Mouse (Mus musculus) neural tube, embryonic 14.5 days (tissue): Measurements from ENCODE around the gene Ptrh2. TPM values are rescaled to one million over a fixed set of nuclear protein-coding genes. Genes with fewer than 3 reads are reported as not detected.

Experiments
- ATAC-seq: fragments of 200-750 bp; cut with Nextera tagmentation; 2 replicates; pipeline ENCODE4 v1.8.0; 2017; ENCODE audit warnings: low read depth, mild to moderate bottlenecking, moderate TSS enrichment, moderate library complexity
- H3K27ac ChIP-seq: fragments of 300-500 bp; sonication (generic); 2 replicates; pipeline ENCODE4 v1.5.1; 2014; ENCODE audit warnings: low read depth, mild to moderate bottlenecking, control low read depth, low read length, moderate library complexity, mixed read lengths
- H3K27me3 ChIP-seq: fragments of 300-500 bp; sonication (generic); 2 replicates; pipeline ENCODE4 v1.6.1; 2014; ENCODE audit warnings: low read length; ENCODE audit not compliant: control insufficient read depth, insufficient read depth
- H3K36me3 ChIP-seq: fragments of 300-500 bp; sonication (generic); 2 replicates; pipeline ENCODE4 v1.6.1; 2014; ENCODE audit warnings: low read length, mixed read lengths; ENCODE audit not compliant: control insufficient read depth, insufficient read depth
- H3K4me1 ChIP-seq: fragments of 300-500 bp; sonication (generic); 2 replicates; pipeline ENCODE4 v1.6.1; 2014; ENCODE audit warnings: low read length; ENCODE audit not compliant: control insufficient read depth, insufficient read depth
- H3K4me2 ChIP-seq: fragments of 300-500 bp; sonication (generic); 2 replicates; pipeline ENCODE4 v1.6.1; 2014; ENCODE audit warnings: mild to moderate bottlenecking, low read depth, low read length, control low read depth
- H3K4me3 ChIP-seq: fragments of 300-500 bp; sonication (generic); 2 replicates; pipeline ENCODE4 v1.5.1; 2014; ENCODE audit warnings: low read depth, low read length, control low read depth, mixed read lengths
- H3K9ac ChIP-seq: fragments of 300-500 bp; sonication (generic); replicated peaks from 2 replicates; pipeline ENCODE4 v1.6.1; 2014; ENCODE audit warnings: low read depth, mild to moderate bottlenecking, control low read depth, low read length, mixed read lengths
- H3K9me3 ChIP-seq: fragments of 300-500 bp; sonication (generic); 2 replicates; pipeline ENCODE4 v1.6.1; 2016; ENCODE audit warnings: low read length; ENCODE audit not compliant: control insufficient read depth
- WGBS: fragments of 180-500 bp; shearing (Covaris S2); extraction: QIAGEN DNeasy Blood & Tissue Kit; methylation state at CpG from one replicate; pipeline ENCODE4 v1.1.7; 2014; 5-methylcytosine and 5-hydroxymethylcytosine counted together
- polyA plus RNA-seq: library from polyadenylated mRNA; unstranded; fragments of >200 nt; fragmentation: Nextera tagmentation; extraction: Ambion mirVana; gene quantifications from 2 replicates; pipeline ENCODE4 v1.2.1, GENCODE M21; 2014

The Ptrh2 gene
- polyA plus RNA-seq, 1 experiment from 2014 or later = 33.9 TPM

DNA sequence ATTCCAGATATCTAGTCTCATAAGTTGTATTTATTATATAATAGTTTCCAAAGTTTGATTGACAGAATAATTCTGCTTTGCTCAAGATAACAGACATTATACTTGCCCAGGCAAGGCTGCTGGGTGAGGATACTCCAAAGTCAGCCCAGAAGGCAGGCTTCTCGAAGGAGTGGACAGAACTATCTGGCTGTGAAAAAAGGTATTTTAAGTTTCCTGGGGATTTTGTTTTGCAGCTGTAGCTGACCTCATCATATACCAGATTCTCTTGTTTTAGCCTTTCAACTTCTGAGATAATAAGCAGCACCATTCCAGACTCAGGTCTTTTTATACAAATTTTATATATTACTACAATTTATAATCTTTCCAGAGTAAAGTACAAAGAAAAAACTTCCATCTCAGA lies 34.2 kb upstream of the Ptrh2 start:
- no peaks in the 10 kb centered on the region for H3K36me3 ChIP-seq
- 92% methylated on average over 1 of the region's 1 CpGs for WGBS
- H3K27me3 ChIP-seq = no peaks in the 10 kb centered on the region
- ATAC-seq = no peak
- no peak overlapping the region for H3K9ac ChIP-seq
- no peaks in the 10 kb centered on the region for H3K9me3 ChIP-seq
- H3K4me1 ChIP-seq = no peaks in the 10 kb centered on the region
- no peak overlapping the region for H3K4me2 ChIP-seq
- no peak overlapping the region for H3K4me3 ChIP-seq
- no peak overlapping the region for H3K27ac ChIP-seq

- no peaks in the 10 kb centered on the region for H3K27me3 ChIP-seq
- H3K4me1 ChIP-seq = no peaks in the 10 kb centered on the region
- no peaks in the 10 kb centered on the region for H3K36me3 ChIP-seq
- no peak overlapping the region for H3K27ac ChIP-seq
- no peaks in the 10 kb centered on the region for H3K9me3 ChIP-seq
- 68% methylated on average over 6 of the region's 6 CpGs for WGBS
- no peak for ATAC-seq
- H3K9ac ChIP-seq = no peak overlapping the region
- H3K4me2 ChIP-seq = no peak overlapping the region
- no peak overlapping the region for H3K4me3 ChIP-seq
These were observed 33.1 kb upstream of the Ptrh2 start for GRCm38 (mm10) chr11:86650676-86651075.

DNA sequence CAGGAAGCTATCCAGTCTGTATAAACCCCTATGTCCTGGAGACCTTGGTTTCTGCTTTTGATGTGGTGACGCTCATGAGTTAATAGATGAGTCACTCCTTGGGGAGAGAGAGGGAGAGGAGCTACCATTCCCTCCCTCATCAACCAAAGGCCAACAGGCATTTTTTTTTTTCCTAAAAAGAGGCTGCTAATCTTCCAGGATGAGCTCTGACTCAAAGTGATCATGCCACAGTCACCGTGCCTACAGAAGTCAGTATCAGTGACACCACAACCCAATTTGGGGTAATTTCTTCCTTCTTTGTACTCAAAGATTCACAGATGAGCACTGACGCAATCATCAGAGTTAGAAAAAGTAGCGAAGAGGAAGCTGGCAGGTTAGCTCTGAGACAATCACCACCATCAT lies 31.2 kb upstream of the Ptrh2 start:
- no peaks in the 10 kb centered on the region for H3K4me1 ChIP-seq
- ATAC-seq = no peak
- no peak overlapping the region for H3K9ac ChIP-seq
- H3K27ac ChIP-seq = no peak overlapping the region
- no peak overlapping the region for H3K4me2 ChIP-seq
- no peaks in the 10 kb centered on the region for H3K36me3 ChIP-seq
- no peak overlapping the region for H3K4me3 ChIP-seq
- 88% methylated on average over 4 of the region's 4 CpGs for WGBS
- no peaks in the 10 kb centered on the region for H3K9me3 ChIP-seq
- H3K27me3 ChIP-seq = no peaks in the 10 kb centered on the region

DNA sequence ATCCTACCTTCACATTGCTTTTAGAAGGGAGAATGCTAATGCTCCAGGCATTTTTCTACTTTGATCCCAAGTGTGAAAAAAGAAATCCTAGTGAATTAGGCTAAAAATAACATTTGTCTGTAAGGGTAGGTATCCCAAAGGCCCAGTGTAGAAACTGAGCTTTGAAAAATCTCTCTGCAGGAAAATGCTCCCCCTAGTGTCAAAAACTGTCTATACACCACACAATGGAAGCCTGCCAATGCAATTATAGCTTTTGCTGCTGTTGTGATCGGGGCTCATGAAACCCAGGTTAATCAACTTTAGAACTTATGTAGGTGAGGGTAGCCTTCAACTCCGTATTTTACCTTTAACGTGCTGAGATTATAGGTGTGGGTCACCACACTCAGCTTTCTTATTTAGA lies 30.3 kb upstream of the Ptrh2 start:
- 40% methylated on average over 3 of the region's 3 CpGs for WGBS
- Histone ChIP-seq H3K27me3 (no peaks in the 10 kb centered on the region), H3K27ac (no peak overlapping the region), H3K9ac (no peak overlapping the region), H3K4me1 (no peaks in the 10 kb centered on the region), H3K36me3 (no peaks in the 10 kb centered on the region), H3K4me3 (no peak overlapping the region), H3K9me3 (no peaks in the 10 kb centered on the region), H3K4me2 (no peak overlapping the region)
- no peak for ATAC-seq

DNA sequence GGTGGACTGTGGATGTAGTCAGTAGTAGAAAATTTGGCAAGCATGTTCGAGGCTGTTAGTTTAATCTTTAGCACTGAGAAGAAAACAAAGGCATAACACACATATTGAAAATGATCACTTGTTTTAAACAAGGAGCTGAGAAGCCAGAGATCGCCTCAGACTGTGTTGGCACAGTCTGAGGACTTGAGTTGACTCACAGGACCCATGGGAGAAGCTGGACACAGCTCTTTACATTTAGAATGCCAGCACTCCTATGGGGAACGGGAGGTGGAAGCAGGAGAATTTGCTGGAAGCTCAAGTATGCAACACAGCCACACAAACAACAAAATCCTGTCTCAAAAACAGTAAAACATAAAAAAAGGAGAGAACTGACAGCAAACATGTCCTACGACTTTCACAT lies 29.7 kb upstream of the Ptrh2 start:
- ATAC-seq = no peak
- WGBS = 90% methylated on average over 4 of the region's 4 CpGs
- Histone ChIP-seq H3K36me3 (no peaks in the 10 kb centered on the region), H3K27ac (no peak overlapping the region), H3K9ac (no peak overlapping the region), H3K27me3 (no peaks in the 10 kb centered on the region), H3K9me3 (no peaks in the 10 kb centered on the region), H3K4me2 (no peak overlapping the region), H3K4me3 (no peak overlapping the region), H3K4me1 (no peaks in the 10 kb centered on the region)

- Histone ChIP-seq H3K9me3 (no peaks in the 10 kb centered on the region), H3K36me3 (no peaks in the 10 kb centered on the region), H3K4me3 (no peak overlapping the region), H3K27ac (no peak overlapping the region), H3K4me2 (no peak overlapping the region), H3K27me3 (no peaks in the 10 kb centered on the region), H3K4me1 (no peaks in the 10 kb centered on the region), H3K9ac (no peak overlapping the region)
- no peak for ATAC-seq
- WGBS = 59% methylated on average over 1 of the region's 1 CpGs
These were observed 28.1 kb upstream of the Ptrh2 start for GRCm38 (mm10) chr11:86655671-86656070.

DNA sequence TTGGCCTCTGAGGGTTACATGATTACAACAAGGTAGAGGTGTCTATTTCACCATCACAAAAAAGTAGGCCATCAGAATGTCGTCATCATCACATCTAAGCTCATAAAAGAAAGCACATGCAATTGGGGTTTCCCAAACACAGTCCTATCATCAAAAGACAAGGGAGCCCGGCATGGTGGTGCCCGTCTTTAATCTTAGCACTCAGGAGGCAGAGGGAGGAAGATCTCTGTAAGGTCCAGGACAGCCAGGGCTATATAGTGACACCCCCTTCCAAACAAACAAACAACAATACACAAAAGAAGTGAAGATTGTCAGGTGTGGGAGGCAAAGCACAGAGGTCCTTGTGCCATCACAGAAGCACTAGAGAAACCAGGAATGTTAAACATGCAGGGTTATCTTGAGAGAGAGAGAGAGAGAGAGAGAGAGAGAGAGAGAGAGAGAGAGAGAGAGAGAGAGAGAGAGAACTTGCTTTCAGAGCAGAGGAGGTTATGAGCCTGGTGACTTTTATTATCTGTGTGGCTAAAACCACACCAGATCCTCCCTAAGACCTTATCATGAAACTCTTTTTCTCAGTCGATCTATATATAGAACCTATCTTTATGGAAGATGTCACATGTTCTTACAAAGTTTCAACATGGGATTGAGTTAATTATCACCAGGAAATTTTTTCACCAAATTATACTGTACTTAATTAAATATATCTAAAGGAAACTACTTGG lies 26.8 kb upstream of the Ptrh2 start:
- Histone ChIP-seq H3K4me3 (no peak overlapping the region), H3K9me3 (no peaks in the 10 kb centered on the region), H3K4me1 (no peaks in the 10 kb centered on the region), H3K36me3 (no peaks in the 10 kb centered on the region), H3K4me2 (no peak overlapping the region), H3K27ac (no peak overlapping the region), H3K9ac (no peak overlapping the region), H3K27me3 (no peaks in the 10 kb centered on the region)
- WGBS = 92% methylated on average over 4 of the region's 4 CpGs
- ATAC-seq = no peak

DNA sequence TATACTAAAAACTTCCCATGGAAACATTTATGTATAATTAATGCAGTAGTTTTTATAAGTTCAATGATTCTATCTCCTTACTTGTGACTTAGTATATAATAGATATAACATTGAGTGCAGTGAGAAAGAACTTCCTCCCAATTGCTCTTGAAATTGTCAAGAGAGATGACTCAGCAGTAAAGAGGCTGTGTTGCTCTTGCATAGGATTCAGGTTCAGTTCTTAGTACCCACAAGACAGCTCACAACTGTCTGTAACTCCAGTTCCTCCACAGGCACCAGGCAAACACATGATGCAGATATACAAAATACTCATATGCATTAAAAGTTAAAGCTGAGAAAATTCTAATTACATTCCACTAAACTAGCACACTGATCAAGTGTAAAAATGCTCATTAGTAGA lies 25.9 kb upstream of the Ptrh2 start:
- ATAC-seq = no peak
- H3K27ac ChIP-seq = no peak overlapping the region
- H3K27me3 ChIP-seq = no peaks in the 10 kb centered on the region
- no peak overlapping the region for H3K4me3 ChIP-seq
- no peaks in the 10 kb centered on the region for H3K9me3 ChIP-seq
- peaks cover 5% of the 10 kb centered on the region; the same call in 1 of the 2 replicates for H3K36me3 ChIP-seq
- no peaks in the 10 kb centered on the region for H3K4me1 ChIP-seq
- no peak overlapping the region for H3K4me2 ChIP-seq
- H3K9ac ChIP-seq = no peak overlapping the region

- no peaks in the 10 kb centered on the region for H3K4me1 ChIP-seq
- no peak for ATAC-seq
These were observed 20.5 kb upstream of the Ptrh2 start for GRCm38 (mm10) chr11:86662986-86663895.

More at GRCm38 (mm10) chr11:86662986-86663895, 20.5 kb upstream of the Ptrh2 start:
- H3K4me2 ChIP-seq = no peak overlapping the region
- no peaks in the 10 kb centered on the region for H3K9me3 ChIP-seq
- H3K27me3 ChIP-seq = no peaks in the 10 kb centered on the region
- H3K4me3 ChIP-seq = no peak overlapping the region
- H3K36me3 ChIP-seq = peaks cover 14% of the 10 kb centered on the region; the same call in 1 of the 2 replicates
- 94% methylated on average over 8 of the region's 8 CpGs for WGBS
- no peak overlapping the region for H3K9ac ChIP-seq
- no peak overlapping the region for H3K27ac ChIP-seq
